Mouse (Mus musculus) gastrocnemius, postnatal 14 days (tissue): ENCODE results near the gene St6galnac1. TPM values are rescaled to one million over a fixed set of nuclear protein-coding genes. Genes with fewer than 3 reads are reported as not detected.
"Not testable (repeated sequence)": the region's sequence is repeated elsewhere in the genome, so short reads cannot be mapped to it uniquely, and the experiment has no call there.

Source experiments
- DNase-seq: peaks from one replicate; pipeline ENCODE4 v3.0.0; 2021; ENCODE audit warnings: mixed read lengths
- intact Hi-C: fragments of 180-260 bp; cut with DNase I; formaldehyde crosslinking; loops from one replicate; pipeline ENCODE4 v1.15.1; 2025; ENCODE audit warnings: low total_unique reads
- total RNA-seq, 2 experiments: library from RNA; stranded (reverse); gene quantifications; 2 replicates each; pipeline ENCODE4 v1.2.3; 2021

Gene St6galnac1
- total RNA-seq, 2 experiments from 2014 or later = not detected

DNA sequence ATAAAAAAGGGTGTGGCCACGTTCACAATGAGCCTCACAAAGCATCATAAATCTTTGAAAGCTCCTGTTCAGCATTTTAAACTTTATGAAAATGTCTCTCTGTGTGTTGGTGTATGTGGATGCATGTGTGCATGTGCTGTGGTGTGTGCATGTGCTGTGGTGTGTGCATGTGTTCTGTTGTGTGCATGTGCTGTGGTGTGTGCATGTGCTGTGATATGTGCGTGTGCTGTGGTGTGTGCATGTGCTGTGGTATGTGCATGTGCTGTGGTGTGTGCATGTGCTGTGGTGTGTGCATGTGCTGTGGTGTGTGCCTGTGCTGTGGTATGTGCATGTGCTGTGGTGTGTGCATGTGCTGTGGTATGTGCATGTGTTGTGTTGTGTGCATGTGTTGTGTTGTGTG is 29.9 kb downstream of the St6galnac1 start:
- DNase-seq, intact Hi-C loops: not testable (repeated sequence)

DNA sequence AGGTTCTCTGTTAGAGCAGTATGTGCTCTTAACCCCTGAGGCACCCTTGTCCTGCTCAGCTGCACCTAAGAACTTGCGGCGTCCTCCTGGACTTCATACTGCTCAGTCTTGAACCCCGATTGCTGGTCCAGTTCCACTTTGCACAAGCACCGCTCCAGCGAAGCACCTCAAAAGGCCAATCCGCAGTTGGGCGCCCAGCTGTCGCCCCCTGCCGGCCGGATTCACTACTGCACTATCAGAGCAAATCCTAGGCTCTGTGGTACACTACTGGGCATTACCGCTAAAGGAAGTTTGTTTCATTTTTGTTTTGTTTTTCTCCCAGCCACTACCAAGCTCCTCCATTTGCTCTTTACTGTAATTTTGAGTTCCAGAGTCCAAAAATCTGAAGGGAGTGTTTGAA is 36.9 kb downstream of the St6galnac1 start:
- no peak for DNase-seq
- intact Hi-C loops = no loop called here

DNA sequence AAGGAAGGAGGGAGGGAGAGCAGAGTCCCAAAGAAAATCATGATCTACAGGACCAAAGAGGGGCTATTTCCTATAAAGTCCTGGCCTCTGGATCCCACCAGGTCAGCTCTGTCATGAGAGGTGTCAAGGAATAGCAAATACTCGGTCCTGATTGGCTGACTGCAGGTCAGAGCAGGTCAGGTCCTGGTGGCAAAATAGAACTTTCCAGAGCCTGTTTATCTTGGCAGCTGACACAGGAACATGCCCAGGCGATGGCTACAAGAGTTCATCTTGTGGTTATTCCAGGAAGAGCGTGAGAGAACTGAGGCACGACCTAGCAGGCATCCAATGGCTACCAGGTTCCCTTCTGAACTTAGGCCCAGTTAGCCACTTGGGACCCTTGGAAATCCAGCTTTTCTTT is 42.8 kb downstream of the St6galnac1 start:
- DNase-seq = no peak
- intact Hi-C loops = no loop called here

DNA sequence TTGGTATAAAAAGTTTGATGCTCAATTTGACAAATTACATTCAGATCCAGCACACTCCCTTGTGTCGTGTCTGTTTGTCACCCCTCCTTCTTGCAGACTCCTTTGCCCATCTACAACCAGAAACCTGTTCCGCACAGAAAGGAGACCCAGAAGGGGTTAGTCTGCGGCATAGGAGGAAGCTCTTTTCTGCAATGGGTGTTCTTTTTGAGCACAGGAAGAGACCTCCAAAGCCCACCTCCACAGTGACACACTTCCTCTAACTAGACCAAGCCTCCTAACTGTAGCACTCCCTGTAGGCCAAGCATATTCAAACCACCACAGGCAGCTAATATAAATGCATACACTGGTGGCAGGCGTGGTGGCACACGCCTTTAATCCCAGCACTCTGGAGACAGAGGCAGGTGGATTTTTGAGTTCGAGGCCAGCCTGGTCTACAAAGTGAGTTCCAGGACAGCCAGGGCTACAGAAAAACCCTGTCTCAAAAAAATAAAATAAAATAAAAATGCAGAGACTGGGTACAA is 44.2 kb downstream of the St6galnac1 start:
- DNase-seq, intact Hi-C loops: not testable (repeated sequence)

DNA sequence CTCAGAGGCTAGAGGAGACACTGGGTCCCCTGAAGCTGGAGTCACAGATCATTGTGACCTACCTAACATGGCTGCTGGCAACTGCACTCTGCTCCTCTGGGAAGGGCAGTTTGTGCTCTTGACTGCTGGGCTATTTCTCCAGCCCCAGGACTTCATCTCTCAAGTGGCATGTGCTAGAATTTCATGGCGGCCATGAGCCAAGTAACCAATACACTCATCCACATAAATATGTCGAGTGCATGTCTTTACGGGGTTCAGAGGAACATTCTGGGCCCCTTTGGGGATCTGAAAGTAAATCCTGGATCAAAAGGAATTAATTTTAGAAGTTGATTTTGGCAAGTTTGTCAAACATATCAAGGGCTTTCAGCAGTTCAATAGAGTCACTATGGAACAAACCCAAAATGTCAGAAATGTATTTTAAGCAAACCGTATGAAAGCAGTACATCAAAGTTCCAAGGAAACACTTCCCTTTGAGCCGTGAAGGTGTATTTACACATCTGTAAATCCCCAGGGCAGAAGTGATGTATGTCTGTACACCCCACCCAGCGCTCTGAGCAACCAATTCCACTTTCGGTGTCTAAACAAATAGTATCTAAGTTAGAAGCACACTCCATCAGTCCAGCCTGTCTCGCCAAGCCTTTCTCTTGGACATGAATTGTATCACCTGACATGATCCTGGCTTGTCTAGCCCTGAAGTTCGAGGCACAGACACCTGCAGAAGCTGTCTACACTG is 45.9 kb downstream of the St6galnac1 start:
- no peak for DNase-seq
- intact Hi-C loops = no loop called here

DNA sequence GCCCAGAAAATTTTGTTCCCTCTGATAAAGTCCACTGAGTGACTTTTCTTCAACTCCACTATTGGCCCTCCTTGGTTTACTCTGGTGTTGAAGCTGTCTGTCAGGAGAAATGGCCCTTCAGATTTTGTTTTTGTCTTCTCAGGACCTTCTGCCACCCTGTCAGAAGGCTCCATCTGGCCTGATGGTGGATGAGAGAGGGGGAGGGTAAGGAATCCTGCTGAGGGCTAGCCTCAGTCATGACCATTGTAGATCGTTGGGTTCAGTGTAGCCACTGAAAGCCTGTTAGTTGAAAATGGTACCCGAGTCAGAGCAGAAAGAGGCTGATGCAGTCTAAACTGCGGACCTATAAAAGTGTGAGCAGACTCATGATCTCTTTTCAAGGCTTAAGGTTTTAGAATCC is 49.2 kb downstream of the St6galnac1 start:
- no peak for DNase-seq
- intact Hi-C loops = no loop called here

DNA sequence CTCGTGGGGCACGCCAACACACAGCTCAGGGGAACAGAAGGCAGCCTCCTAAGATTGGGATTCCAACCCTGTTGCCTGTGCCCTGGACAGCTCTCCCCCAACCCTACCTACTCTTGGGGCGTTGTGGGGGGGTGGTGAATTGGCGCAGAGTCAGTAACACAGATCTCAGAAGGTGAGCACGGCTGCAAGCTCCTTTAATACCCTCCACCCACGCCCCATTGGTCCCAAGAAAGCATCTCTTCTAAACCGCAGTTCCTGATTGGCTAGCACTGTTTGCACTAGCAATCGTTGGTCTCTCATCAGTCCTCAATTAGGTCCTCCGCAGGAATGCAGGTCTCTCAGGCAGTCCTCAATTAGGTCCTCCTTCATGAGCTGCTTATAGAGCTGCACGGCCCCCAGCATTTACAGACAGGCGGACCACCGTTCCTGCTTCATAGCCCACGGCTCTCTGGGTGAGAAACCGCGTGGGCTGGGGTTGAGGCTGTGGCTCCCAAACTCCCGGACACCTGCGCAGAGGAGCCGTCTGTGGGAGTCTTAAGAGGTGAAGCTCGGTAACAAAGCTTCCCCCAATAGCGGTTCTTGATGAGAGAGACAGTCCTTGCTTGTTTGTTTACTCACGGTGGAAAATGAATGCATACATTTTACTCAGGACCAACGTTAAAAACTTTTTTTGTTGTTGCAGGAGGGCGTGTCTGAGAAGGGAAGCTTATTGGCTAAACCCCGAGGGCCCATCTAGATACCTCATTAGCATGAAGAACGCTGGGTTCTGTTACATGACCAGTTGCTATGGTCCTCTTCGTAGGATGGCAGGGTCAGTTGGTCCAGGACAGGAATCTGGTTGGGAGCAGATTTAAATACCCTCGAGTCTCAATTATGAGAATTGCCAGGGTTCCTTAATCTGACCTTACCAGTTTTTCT is 50.0 kb downstream of the St6galnac1 start:
- intact Hi-C loops = no loop called here
- no peak for DNase-seq

DNA sequence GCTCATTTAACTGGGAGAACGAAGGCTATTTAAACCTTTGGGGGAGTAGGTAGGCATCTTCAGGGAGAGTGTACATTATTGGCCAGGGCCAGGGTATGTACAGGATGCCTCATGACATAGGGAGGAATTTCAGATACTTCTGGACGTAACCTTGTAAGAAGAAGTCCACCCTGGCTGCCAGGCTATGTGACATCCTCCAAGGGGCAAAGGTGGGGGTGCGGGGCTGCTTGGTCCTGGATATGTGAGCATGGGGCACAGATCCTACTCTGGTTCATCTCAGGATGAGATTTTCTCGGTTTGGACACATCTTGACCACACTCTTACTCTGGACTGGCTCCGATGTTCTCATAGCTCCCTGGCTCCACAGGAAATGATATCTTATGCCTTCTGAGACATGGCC is 52.2 kb downstream of the St6galnac1 start:
- DNase-seq = no peak
- intact Hi-C loops = no loop called here

DNA sequence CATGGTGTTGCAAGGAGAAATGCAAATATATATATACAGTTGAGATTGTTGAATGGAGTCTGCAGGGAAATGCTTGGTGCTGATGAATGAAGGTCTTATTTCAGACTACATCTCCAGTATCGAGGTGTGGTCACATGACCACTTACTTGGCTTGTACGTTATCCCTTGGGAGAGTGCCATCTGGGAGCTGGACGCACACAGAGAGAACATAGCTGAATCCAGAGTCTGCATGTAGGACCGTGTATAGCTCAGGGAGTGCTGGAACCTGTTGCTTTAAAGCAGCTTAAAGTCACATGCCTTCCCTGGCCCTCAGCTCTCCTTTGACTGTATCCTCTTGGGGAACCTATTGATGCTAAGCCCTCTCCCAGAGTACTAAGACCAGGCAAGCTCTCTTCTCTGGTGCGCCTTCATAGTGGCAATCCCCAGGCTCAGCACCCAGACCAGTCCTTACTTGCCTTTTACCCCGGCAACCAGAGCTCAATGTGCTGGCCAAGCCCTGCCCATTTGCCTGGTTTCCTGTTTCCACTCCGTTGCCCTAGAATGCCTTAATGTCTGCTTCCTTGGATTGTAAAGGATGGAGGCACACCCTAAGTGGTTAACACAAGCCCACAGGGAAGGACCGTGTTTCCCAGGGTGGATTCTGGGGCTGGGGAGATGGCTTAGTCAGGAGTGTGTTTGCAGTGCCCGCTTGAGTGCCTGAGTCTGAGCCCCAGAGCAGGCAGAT is 53.6 kb downstream of the St6galnac1 start:
- intact Hi-C loops = no loop called here
- no peak for DNase-seq

DNA sequence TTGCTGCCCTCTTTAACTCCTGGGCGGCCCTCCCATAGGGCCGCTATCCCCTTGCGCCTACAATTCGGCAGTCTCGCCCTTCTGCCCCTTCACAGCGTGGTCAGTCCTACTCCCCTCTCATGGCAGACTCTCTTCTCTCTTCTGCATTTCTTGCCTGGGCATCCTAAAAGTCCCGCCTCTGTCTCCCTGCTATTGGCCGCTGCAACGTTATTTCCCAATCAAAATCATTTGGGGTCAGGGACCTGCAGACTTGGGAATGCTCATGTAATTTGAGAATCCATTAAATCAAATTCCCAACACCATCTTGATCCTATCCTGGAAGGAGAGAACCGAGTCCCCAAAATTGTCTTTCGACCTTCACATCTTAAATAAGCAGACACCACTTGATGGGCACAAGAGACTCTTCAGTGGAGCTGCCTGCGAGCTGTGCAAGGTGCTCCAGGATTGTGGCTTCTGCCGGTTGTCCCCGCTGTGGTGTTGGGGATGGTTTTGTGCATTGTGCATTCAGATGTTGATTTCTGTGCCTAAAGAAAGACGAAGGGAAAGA is 54.9 kb downstream of the St6galnac1 start:
- intact Hi-C loops = no loop called here
- DNase-seq = no peak

Other genes with a start within 250 kb of the St6galnac1 start
- gene Sphk1, start 244.6 kb downstream of the St6galnac1 start, total RNA-seq = 1 to 10 TPM; 1.6 to 2.6 TPM
- 10 to 100 TPM; 23.4 to 25.6 TPM for gene Ube2o, start 194.1 kb downstream of the St6galnac1 start, total RNA-seq
- not detected for gene Aanat, start 189.1 kb downstream of the St6galnac1 start, total RNA-seq
- gene Rhbdf2, start 148.5 kb downstream of the St6galnac1 start, total RNA-seq = 1 to 10 TPM; 5.9 to 9.0 TPM
- gene Prcd, start 122.0 kb downstream of the St6galnac1 start, total RNA-seq = under 1 TPM; 0.49 to 0.84 TPM
- gene Cygb, start 121.2 kb downstream of the St6galnac1 start, total RNA-seq = 10 to 100 TPM; 16.8 to 22.8 TPM
- 10 to 100 TPM; 23.1 to 29.6 TPM for gene Mxra7, start 52.5 kb upstream of the St6galnac1 start, total RNA-seq
- gene Mettl23, start 67.8 kb upstream of the St6galnac1 start, total RNA-seq = 10 to 100 TPM; 24.1 to 24.7 TPM
- gene Jmjd6, start 67.9 kb upstream of the St6galnac1 start, total RNA-seq = 10 to 100 TPM; 19.5 to 21.4 TPM
- gene Mfsd11, start 76.9 kb upstream of the St6galnac1 start, total RNA-seq = 10 to 100 TPM; 22.3 to 27.2 TPM
- gene Srsf2, start 77.6 kb upstream of the St6galnac1 start, total RNA-seq = 10 to 100 TPM; 73.0 to 80.9 TPM
- gene Mgat5b, start 143.4 kb upstream of the St6galnac1 start, total RNA-seq = under 1 TPM; 0.08 to 0.47 TPM